Mouse (Mus musculus): ENCODE results near the gene Capn1. TPM values are rescaled to one million over a fixed set of nuclear protein-coding genes. Genes with fewer than 3 reads are reported as not detected.

Capn1 gene
- polyA plus RNA-seq (2012; rRNA removed), result 30.9 and 129 TPM in 2 replicates

DNA sequence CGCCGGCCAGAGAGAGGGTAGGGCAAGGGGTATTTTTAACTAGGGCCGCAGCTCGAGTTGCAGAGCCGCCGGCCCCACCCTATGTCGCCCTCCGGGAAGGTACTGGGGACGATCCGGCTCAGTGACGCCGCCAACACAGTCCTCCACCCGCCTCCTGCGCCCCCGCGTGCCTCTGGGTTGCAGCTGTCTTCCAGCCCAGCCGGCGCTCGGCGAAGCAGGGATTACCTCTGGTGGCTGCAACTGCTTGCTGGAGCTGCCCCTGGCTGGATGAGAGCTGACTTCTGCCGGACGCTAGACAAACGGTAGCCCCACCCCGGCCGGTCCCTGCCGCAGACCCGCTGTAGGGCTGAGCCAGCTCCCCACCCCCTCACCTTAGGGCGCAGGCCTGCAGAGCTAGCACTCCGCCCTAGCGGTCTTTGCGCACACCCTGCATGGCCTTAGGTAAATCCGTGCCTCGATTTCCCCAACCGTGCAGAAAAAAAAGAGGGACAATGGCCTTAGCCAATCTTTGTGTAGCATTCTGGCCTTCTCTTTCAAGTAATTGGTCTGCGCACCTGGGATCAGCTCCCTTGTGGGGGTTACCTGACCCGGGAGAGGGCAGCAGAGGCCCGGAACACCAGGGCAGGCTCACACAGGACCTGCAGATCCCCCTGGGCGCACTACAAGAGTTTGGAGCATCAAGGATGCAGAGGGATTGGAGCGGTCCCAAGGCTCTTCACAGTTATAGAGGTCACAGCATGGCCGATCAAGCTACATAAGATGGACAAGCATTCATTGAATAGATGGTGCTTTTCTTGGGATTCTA, at the start of gene Capn1:
Gene Capn1, minus strand, starts transcription at position 387 of the 805 bp plus-strand sequence.
- 3% methylated on average over 40 of the region's 40 CpGs for WGBS
- Histone ChIP-seq H3K36me3 (ENCODE audit: control insufficient read depth, insufficient read depth, low read length) (peaks cover 12% of the 10 kb centered on the region), H3K4me3 (ENCODE audit: low read depth, low read length) (peak within 1 kb of the TSS; percentile 80), H3K4me1 (ENCODE audit: control insufficient read depth, insufficient read depth, insufficient read length, low read length) (peaks cover 17% of the 10 kb centered on the region; the same call in 1 of the 2 replicates), H3K27ac (ENCODE audit: insufficient read depth, low read depth, low read length) (peak within 1 kb of the TSS; percentile 64), H3K27me3 (ENCODE audit: control insufficient read depth, insufficient read depth, low read length) (no peaks in the 10 kb centered on the region)
- TF ChIP-seq POLR2A (IDR thresholded peaks at IDR 0.05; ENCODE audit: low read depth, low read length) (no peak), CTCF (IDR thresholded peaks at IDR 0.05; ENCODE audit: extremely low read depth, insufficient read length, insufficient replicate concordance, low read depth, low read length) (peak; percentile 35; the same call in 1 of the 2 replicates)

GRCm38 (mm10) chr19:6063081-6063480, 47.4 kb upstream of the Capn1 start:
- H3K4me3 ChIP-seq (ENCODE audit: low read depth, low read length), result no peak overlapping the region
- H3K36me3 ChIP-seq (ENCODE audit: control insufficient read depth, insufficient read depth, low read length), result peaks cover 7% of the 10 kb centered on the region
- H3K4me1 ChIP-seq (ENCODE audit: control insufficient read depth, insufficient read depth, insufficient read length, low read length), result peaks cover 11% of the 10 kb centered on the region
- no peaks in the 10 kb centered on the region for H3K27me3 ChIP-seq (ENCODE audit: control insufficient read depth, insufficient read depth, low read length)
- H3K27ac ChIP-seq (ENCODE audit: insufficient read depth, low read depth, low read length), result no peak overlapping the region
- WGBS, result 91% methylated on average over 6 of the region's 6 CpGs
- TF ChIP-seq CTCF (IDR thresholded peaks at IDR 0.05; ENCODE audit: extremely low read depth, insufficient read length, insufficient replicate concordance, low read depth, low read length) (no peak), POLR2A (IDR thresholded peaks at IDR 0.05; ENCODE audit: low read depth, low read length) (no peak)

DNA sequence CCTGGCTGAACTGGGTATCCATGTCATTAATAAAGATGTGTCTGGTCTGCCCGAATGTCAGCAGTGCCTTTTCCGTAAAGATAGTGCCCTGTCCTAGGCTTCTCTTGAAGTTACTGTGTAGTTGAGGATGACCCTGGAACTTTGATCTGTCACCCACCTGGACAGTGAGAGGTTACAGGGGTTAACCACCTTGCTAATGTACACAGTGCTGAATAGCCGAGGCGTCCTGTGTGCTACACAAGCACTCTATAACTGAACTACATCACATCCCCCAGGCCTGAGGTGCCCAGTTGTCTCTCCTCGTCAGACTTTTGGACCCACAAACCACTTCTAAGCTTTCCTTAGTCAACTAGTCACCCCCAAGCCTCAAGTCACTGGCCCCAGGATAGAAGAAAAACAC, 46.7 kb upstream of the Capn1 start:
- H3K4me3 ChIP-seq (ENCODE audit: low read depth, low read length), result peak overlapping the region; percentile 97
- TF ChIP-seq POLR2A (IDR thresholded peaks at IDR 0.05; ENCODE audit: low read depth, low read length) (no peak), CTCF (IDR thresholded peaks at IDR 0.05; ENCODE audit: extremely low read depth, insufficient read length, insufficient replicate concordance, low read depth, low read length) (no peak)
- H3K27ac ChIP-seq (ENCODE audit: insufficient read depth, low read depth, low read length), result peak overlapping the region; percentile 88
- H3K4me1 ChIP-seq (ENCODE audit: control insufficient read depth, insufficient read depth, insufficient read length, low read length), result peaks cover 9% of the 10 kb centered on the region
- peaks cover 7% of the 10 kb centered on the region for H3K36me3 ChIP-seq (ENCODE audit: control insufficient read depth, insufficient read depth, low read length)
- no peaks in the 10 kb centered on the region for H3K27me3 ChIP-seq (ENCODE audit: control insufficient read depth, insufficient read depth, low read length)
- WGBS, result 16% methylated on average over 5 of the region's 5 CpGs

GRCm38 (mm10) chr19:6061641-6062302, 46.1 kb upstream of the Capn1 start:
- WGBS, result under 1% methylated on average over 44 of the region's 44 CpGs
- Histone ChIP-seq H3K36me3 (ENCODE audit: control insufficient read depth, insufficient read depth, low read length) (peaks cover 7% of the 10 kb centered on the region), H3K27ac (ENCODE audit: insufficient read depth, low read depth, low read length) (peak overlapping the region; percentile 88), H3K4me3 (ENCODE audit: low read depth, low read length) (peak overlapping the region; percentile 97), H3K27me3 (ENCODE audit: control insufficient read depth, insufficient read depth, low read length) (no peaks in the 10 kb centered on the region), H3K4me1 (ENCODE audit: control insufficient read depth, insufficient read depth, insufficient read length, low read length) (peaks cover 6% of the 10 kb centered on the region)
- TF ChIP-seq CTCF (IDR thresholded peaks at IDR 0.05; ENCODE audit: extremely low read depth, insufficient read length, insufficient replicate concordance, low read depth, low read length) (no peak), POLR2A (IDR thresholded peaks at IDR 0.05; ENCODE audit: low read depth, low read length) (peak; percentile 29; the same call in 1 of the 2 replicates)

- peak within 1 kb of the TSS; percentile 97 for H3K4me3 ChIP-seq (ENCODE audit: low read depth, low read length)
- H3K4me1 ChIP-seq (ENCODE audit: control insufficient read depth, insufficient read depth, insufficient read length, low read length), result peaks cover 7% of the 10 kb centered on the region
- TF ChIP-seq POLR2A (IDR thresholded peaks at IDR 0.05; ENCODE audit: low read depth, low read length) (peak; percentile 86), CTCF (IDR thresholded peaks at IDR 0.05; ENCODE audit: extremely low read depth, insufficient read length, insufficient replicate concordance, low read depth, low read length) (no peak)
- H3K36me3 ChIP-seq (ENCODE audit: control insufficient read depth, insufficient read depth, low read length), result peaks cover 7% of the 10 kb centered on the region
- WGBS, result under 1% methylated on average over 58 of the region's 58 CpGs
- H3K27ac ChIP-seq (ENCODE audit: insufficient read depth, low read depth, low read length), result peak within 1 kb of the TSS; percentile 88
- H3K27me3 ChIP-seq (ENCODE audit: control insufficient read depth, insufficient read depth, low read length), result no peaks in the 10 kb centered on the region
These were observed 45.4 kb upstream of the Capn1 start, which contains the start of gene Znhit2 for GRCm38 (mm10) chr19:6061021-6061533. Gene Znhit2 (plus strand): TSS chr19:6061192.

- Histone ChIP-seq H3K27ac (ENCODE audit: insufficient read depth, low read depth, low read length) (peak overlapping the region; percentile 92), H3K27me3 (ENCODE audit: control insufficient read depth, insufficient read depth, low read length) (no peaks in the 10 kb centered on the region), H3K36me3 (ENCODE audit: control insufficient read depth, insufficient read depth, low read length) (peaks cover 16% of the 10 kb centered on the region), H3K4me3 (ENCODE audit: low read depth, low read length) (peak overlapping the region; percentile 30; the same call in 1 of the 2 replicates), H3K4me1 (ENCODE audit: control insufficient read depth, insufficient read depth, insufficient read length, low read length) (peaks cover 7% of the 10 kb centered on the region)
- WGBS, result 24% methylated on average over 5 of the region's 5 CpGs
- TF ChIP-seq POLR2A (IDR thresholded peaks at IDR 0.05; ENCODE audit: low read depth, low read length) (no peak), CTCF (IDR thresholded peaks at IDR 0.05; ENCODE audit: extremely low read depth, insufficient read length, insufficient replicate concordance, low read depth, low read length) (no peak)
These were observed 43.3 kb upstream of the Capn1 start for GRCm38 (mm10) chr19:6058966-6059365.

Measured in small intestine, adult 2 months (tissue).